Mouse (Mus musculus): ENCODE results near the gene Spon1.

DNA sequence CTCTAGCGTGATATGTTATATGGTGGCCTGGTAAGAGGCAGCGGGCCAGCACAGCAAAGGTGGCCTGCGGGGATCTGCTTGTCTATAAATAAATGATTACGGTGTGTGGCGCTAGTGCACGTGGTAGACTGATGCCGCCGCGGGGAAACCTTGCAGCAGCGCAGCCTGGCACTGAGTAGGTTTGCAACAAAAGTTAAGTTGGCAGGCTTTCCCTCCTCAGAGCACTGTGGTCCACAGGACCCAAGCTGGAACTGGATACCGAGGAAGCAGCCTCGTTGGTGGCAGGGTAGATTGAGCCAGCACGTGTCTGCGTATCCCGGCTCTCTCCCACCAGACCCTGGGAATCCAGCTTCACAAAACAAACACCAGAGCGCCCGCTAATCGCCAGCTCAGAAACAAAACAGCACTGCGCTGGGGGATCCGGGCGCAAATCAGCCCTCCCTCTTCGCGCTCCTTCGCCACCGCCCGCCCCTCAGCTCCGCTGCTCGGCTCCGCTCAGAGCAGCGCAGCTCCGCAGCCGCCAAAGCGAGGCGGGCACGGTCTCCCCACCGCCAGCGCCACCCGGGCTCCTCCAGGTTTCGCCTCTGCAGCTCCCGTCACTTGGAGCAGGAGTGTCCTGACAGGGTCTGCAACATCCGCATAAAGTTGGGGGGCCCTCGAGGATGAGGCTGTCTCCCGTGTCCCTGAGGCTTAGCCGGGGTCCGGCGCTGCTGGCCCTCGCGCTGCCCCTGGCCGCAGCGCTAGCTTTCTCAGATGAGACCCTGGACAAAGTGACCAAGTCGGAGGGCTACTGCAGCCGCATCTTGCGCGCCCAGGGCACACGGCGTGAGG is at the start of gene Spon1:
- TF ChIP-seq CTCF (IDR thresholded peaks at IDR 0.05): no peak
- TF ChIP-seq POLR2A (IDR thresholded peaks at IDR 0.05; ENCODE audit: insufficient read depth, low read depth, low read length): no peak

Data from heart, adult 2 months (tissue).